Mouse (Mus musculus): ENCODE results near the gene Scn1b. TPM values are rescaled to one million over a fixed set of nuclear protein-coding genes. Genes with fewer than 3 reads are reported as not detected.

Gene Scn1b
- total and polyA plus RNA-seq, 3 experiments, result 0.30 TPM; not detected in 2

- DNase-seq (ENCODE audit: extremely low read depth), result no peak
- peaks cover 6% of the 10 kb centered on the region for H3K9me3 ChIP-seq (replicated peaks; ENCODE audit: low read length)
- H3K27me3 ChIP-seq (replicated peaks), result no peaks in the 10 kb centered on the region
- H3K36me3 ChIP-seq (replicated peaks in 1 of 2; ENCODE audit: control insufficient read depth in 1 of 2, insufficient read depth in 1 of 2, low read length in 1 of 2), result peaks cover 31 to 41% of the 10 kb centered on the region in 2 experiments
- H3K4me1 ChIP-seq (ENCODE audit: control insufficient read depth in 1 of 2, insufficient read depth in 2 of 2), result peaks cover 4 to 21% of the 10 kb centered on the region in 2 experiments; a peak in 3 of 4 replicates
- no peak overlapping the region for H3K27ac ChIP-seq (ENCODE audit: insufficient read depth, low read depth)
- H3K4me3 ChIP-seq (replicated peaks in 1 of 3; ENCODE audit: low read depth in 2 of 3, low read length in 2 of 3, poor library complexity in 1 of 3), result peak overlapping the region in 1 of 3 experiments; percentile 45
- in situ Hi-C loops (cut with MboI; ENCODE audit: low pct_ligation_motif_present, low pct_unique_long_range_greater_than_20kb, low sequenced_read_pairs) (no loop called here), dilution Hi-C loops (cut with MboI; ENCODE audit: extremely low pct_ligation_motif_present, extremely low pct_unique_long_range_greater_than_20kb, low sequenced_read_pairs) (no loop called here)
- peak overlapping the region; percentile 26; the same call in 1 of the 2 replicates for H3K4me2 ChIP-seq (ENCODE audit: insufficient read depth, low read depth, poor library complexity, severe bottlenecking)
- TF ChIP-seq HCFC1 (IDR thresholded peaks at IDR 0.05; ENCODE audit: low read depth, low read length) (no peak), MAFK (IDR thresholded peaks at IDR 0.05; ENCODE audit: insufficient replicate concordance, low read length) (no peak), RCOR1 (conservative IDR thresholded peaks at IDR 0.05; ENCODE audit: low read depth, low read length) (no peak), UBTF (IDR thresholded peaks at IDR 0.05; ENCODE audit: low read depth, low read length) (no peak), TBP (conservative IDR thresholded peaks at IDR 0.05; ENCODE audit: low read depth, low read length) (no peak), EP300 (IDR thresholded peaks at IDR 0.05; ENCODE audit: low read length) (no peak), MYC (IDR thresholded peaks at IDR 0.05; ENCODE audit: low read depth, low read length) (no peak), SMC3 (IDR thresholded peaks at IDR 0.05; ENCODE audit: low read depth, low read length) (no peak), MXI1 (IDR thresholded peaks at IDR 0.05; ENCODE audit: low read depth, low read length) (no peak), CHD1 (IDR thresholded peaks at IDR 0.05; ENCODE audit: low read depth, low read length) (no peak), POLR2A (IDR thresholded peaks at IDR 0.05; ENCODE audit: low read depth, low read length) (no peak), CTCF (conservative IDR thresholded peaks at IDR 0.05 in 1 of 2, IDR thresholded peaks at IDR 0.05 in 1 of 2; ENCODE audit: low read depth in 2 of 2, low read length in 2 of 2) (no peak), ELF1 (IDR thresholded peaks at IDR 0.05; ENCODE audit: low read depth, low read length) (no peak), ZKSCAN1 (IDR thresholded peaks at IDR 0.05; ENCODE audit: borderline replicate concordance, low read depth, low read length) (no peak), NELFE (IDR thresholded peaks at IDR 0.05; ENCODE audit: low read depth, low read length) (no peak), ZMIZ1 (IDR thresholded peaks at IDR 0.05; ENCODE audit: low read depth, low read length) (no peak), USF1 (IDR thresholded peaks at IDR 0.05; ENCODE audit: low read depth, low read length) (no peak), NRF1 (IDR thresholded peaks at IDR 0.05; ENCODE audit: low read depth, low read length) (no peak), RAD21 (IDR thresholded peaks at IDR 0.05; ENCODE audit: low read depth, low read length) (no peak)
- H3K9ac ChIP-seq (ENCODE audit: insufficient read depth, low read depth), result no peak overlapping the region
- no peaks in the 10 kb centered on the region for H3K79me2 ChIP-seq (replicated peaks; ENCODE audit: control insufficient read depth, extremely low read depth, insufficient read depth, poor library complexity, severe bottlenecking)
Observed at GRCm38 (mm10) chr7:31126211-31126751, 522 bp downstream of the Scn1b start.

- Histone ChIP-seq H3K4me2 (ENCODE audit: insufficient read depth, low read depth, poor library complexity, severe bottlenecking) (no peak overlapping the region), H3K36me3 (replicated peaks in 1 of 2; ENCODE audit: control insufficient read depth in 1 of 2, insufficient read depth in 1 of 2, low read length in 1 of 2) (peaks cover 19 to 30% of the 10 kb centered on the region in 2 experiments), H3K79me2 (replicated peaks; ENCODE audit: control insufficient read depth, extremely low read depth, insufficient read depth, poor library complexity, severe bottlenecking) (no peaks in the 10 kb centered on the region), H3K4me1 (ENCODE audit: control insufficient read depth in 1 of 2, insufficient read depth in 2 of 2) (peaks cover 4 to 16% of the 10 kb centered on the region in 2 experiments; a peak in 3 of 4 replicates), H3K27me3 (replicated peaks) (no peaks in the 10 kb centered on the region), H3K9me3 (replicated peaks; ENCODE audit: low read length) (peaks cover 6% of the 10 kb centered on the region), H3K9ac (ENCODE audit: insufficient read depth, low read depth) (no peak overlapping the region), H3K4me3 (replicated peaks in 1 of 3; ENCODE audit: low read depth in 2 of 3, low read length in 2 of 3, poor library complexity in 1 of 3) (no peak overlapping the region), H3K27ac (ENCODE audit: insufficient read depth, low read depth) (no peak overlapping the region)
- TF ChIP-seq MAX (IDR thresholded peaks at IDR 0.05; ENCODE audit: low read length), result no peak
- no peak for TF ChIP-seq CHD2 (IDR thresholded peaks at IDR 0.05; ENCODE audit: low read length)
- no peak for TF ChIP-seq KAT2A (IDR thresholded peaks at IDR 0.05; ENCODE audit: insufficient replicate concordance, low read length)
- TF ChIP-seq POLR2A (IDR thresholded peaks at IDR 0.05; ENCODE audit: low read depth, low read length), result no peak
- TF ChIP-seq USF1 (IDR thresholded peaks at IDR 0.05; ENCODE audit: low read depth, low read length), result no peak
- TF ChIP-seq E2F4 (IDR thresholded peaks at IDR 0.05; ENCODE audit: insufficient replicate concordance, low read depth, low read length), result no peak
- no peak for TF ChIP-seq MXI1 (IDR thresholded peaks at IDR 0.05; ENCODE audit: low read depth, low read length)
- no peak for TF ChIP-seq RCOR1 (conservative IDR thresholded peaks at IDR 0.05; ENCODE audit: low read depth, low read length)
- TF ChIP-seq GABPA (IDR thresholded peaks at IDR 0.05; ENCODE audit: insufficient replicate concordance, low read depth, low read length), result no peak
- no peak for TF ChIP-seq MYC (IDR thresholded peaks at IDR 0.05; ENCODE audit: low read depth, low read length)
- TF ChIP-seq MEF2A (IDR thresholded peaks at IDR 0.05; ENCODE audit: borderline replicate concordance, low read depth, low read length), result no peak
- TF ChIP-seq EP300 (IDR thresholded peaks at IDR 0.05; ENCODE audit: low read length), result no peak
- TF ChIP-seq NELFE (IDR thresholded peaks at IDR 0.05; ENCODE audit: low read depth, low read length), result no peak
- no peak for TF ChIP-seq PAX5 (IDR thresholded peaks at IDR 0.05; ENCODE audit: low read length)
- no peak for TF ChIP-seq ZC3H11A (IDR thresholded peaks at IDR 0.05; ENCODE audit: low read depth, low read length)
- TF ChIP-seq ZMIZ1 (IDR thresholded peaks at IDR 0.05; ENCODE audit: low read depth, low read length), result no peak
- no peak for TF ChIP-seq NRF1 (IDR thresholded peaks at IDR 0.05; ENCODE audit: low read depth, low read length)
- no peak for DNase-seq (ENCODE audit: extremely low read depth)
- in situ Hi-C loops (cut with MboI; ENCODE audit: low pct_ligation_motif_present, low pct_unique_long_range_greater_than_20kb, low sequenced_read_pairs), result no loop called here
- dilution Hi-C loops (cut with MboI; ENCODE audit: extremely low pct_ligation_motif_present, extremely low pct_unique_long_range_greater_than_20kb, low sequenced_read_pairs), result no loop called here
Observed at GRCm38 (mm10) chr7:31125116-31125515, 1.7 kb downstream of the Scn1b start.
